Mouse (Mus musculus) urinary bladder, postnatal 0 days (tissue): ENCODE data around the gene Klk1b16. TPM values are rescaled to one million over a fixed set of nuclear protein-coding genes. Genes with fewer than 3 reads are reported as not detected.

Experiments used
- polyA plus RNA-seq: library from polyadenylated mRNA; unstranded; fragments of >200 nt; fragmentation: Nextera tagmentation; extraction: Ambion mirVana; gene quantifications from 2 replicates; pipeline ENCODE4 v1.2.1, GENCODE M21; 2015

The Klk1b16 gene
- polyA plus RNA-seq: not detected in 2 replicates

GRCm38 (mm10) chr7:44136467-44136866 is at the start of gene Klk1b16:
Gene Klk1b16 (plus strand): TSS chr7:44136767.

GRCm38 (mm10) chr7:44102028-44102427 is 34.5 kb upstream of the Klk1b16 start, which contains the start of gene Klk1b21:
Gene Klk1b21 (plus strand): TSS chr7:44102328.

GRCm38 (mm10) chr7:44112373-44112772 is 24.2 kb upstream of the Klk1b16 start, which contains the start of gene Klk1b22:
Gene Klk1b22 (plus strand): TSS chr7:44112673.

GRCm38 (mm10) chr7:44187936-44188335 is 51.4 kb downstream of the Klk1b16 start, which contains the start of gene Klk1b24:
Gene Klk1b24 (plus strand): TSS chr7:44188236.

Other genes with a start within 250 kb of the Klk1b16 start
- gene Klk15, start 203.0 kb upstream of the Klk1b16 start, polyA plus RNA-seq: not detected in 2 replicates
- not detected in 2 replicates for gene Klk1b8, start 186.1 kb upstream of the Klk1b16 start, polyA plus RNA-seq
- gene Klk1b1, start 170.0 kb upstream of the Klk1b16 start, polyA plus RNA-seq: not detected in 2 replicates
- gene Klk1b9, start 160.7 kb upstream of the Klk1b16 start, polyA plus RNA-seq: not detected in 2 replicates
- not detected in 2 replicates for gene Klk1b11, start 140.9 kb upstream of the Klk1b16 start, polyA plus RNA-seq
- not detected in 2 replicates for gene Klk1b26, start 124.6 kb upstream of the Klk1b16 start, polyA plus RNA-seq
- not detected in 2 replicates for gene Klk1b27, start 84.5 kb upstream of the Klk1b16 start, polyA plus RNA-seq
- gene Klk1b21, start 34.4 kb upstream of the Klk1b16 start, polyA plus RNA-seq: not detected in 2 replicates
- not detected in 2 replicates for gene Klk1b22, start 24.1 kb upstream of the Klk1b16 start, polyA plus RNA-seq
- gene Klk1b24, start 51.5 kb downstream of the Klk1b16 start, polyA plus RNA-seq: not detected in 2 replicates
- not detected in 2 replicates for gene Klk1b3, start 61.4 kb downstream of the Klk1b16 start, polyA plus RNA-seq
- gene Klk1b4, start 70.7 kb downstream of the Klk1b16 start, polyA plus RNA-seq: not detected in 2 replicates
- not detected in 2 replicates for gene Klk1b5, start 79.2 kb downstream of the Klk1b16 start, polyA plus RNA-seq
- not detected in 2 replicates for gene Klk1, start 88.6 kb downstream of the Klk1b16 start, polyA plus RNA-seq
- gene Gm36864, start 99.4 kb downstream of the Klk1b16 start, polyA plus RNA-seq: not detected in 2 replicates
- 0.71 and 1.4 TPM in 2 replicates for gene 1700028J19Rik, start 109.9 kb downstream of the Klk1b16 start, polyA plus RNA-seq
- gene 2410002F23Rik, start 110.0 kb downstream of the Klk1b16 start, polyA plus RNA-seq: 55.7 and 58.6 TPM in 2 replicates
- gene Acp4, start 120.6 kb downstream of the Klk1b16 start, polyA plus RNA-seq: not detected in 2 replicates
- gene Gm15517, start 124.7 kb downstream of the Klk1b16 start, polyA plus RNA-seq: not detected in 2 replicates
- 13.6 and 16.2 TPM in 2 replicates for gene Clec11a, start 170.1 kb downstream of the Klk1b16 start, polyA plus RNA-seq
- gene Shank1, start 173.5 kb downstream of the Klk1b16 start, polyA plus RNA-seq: 1.1 and 1.2 TPM in 2 replicates
- 0.48 and 0.58 TPM in 2 replicates for gene Syt3, start 247.3 kb downstream of the Klk1b16 start, polyA plus RNA-seq
- gene 1700008O03Rik, start 249.1 kb downstream of the Klk1b16 start, polyA plus RNA-seq: 0.60 and 0.81 TPM in 2 replicates